Mouse (Mus musculus) ES-CJ7 (cell line): ENCODE measurements around the gene Ing2.

ENCODE experiments used
- DNase-seq: peaks from one replicate; pipeline ENCODE4 v3.0.0; 2011; ENCODE audit warnings: low read depth, low spot score

Ing2 gene

GRCm38 (mm10) chr8:47675786-47676185, 430 bp upstream of the Ing2 start:
- DNase-seq, result peak; percentile 80

GRCm38 (mm10) chr8:47674140-47674776, 1.1 kb downstream of the Ing2 start:
- DNase-seq, result peak; percentile 35

- DNase-seq, result peak; percentile 90
Measured at GRCm38 (mm10) chr8:47673317-47674139, 1.8 kb downstream of the Ing2 start.

GRCm38 (mm10) chr8:47664231-47664785, 11.0 kb downstream of the Ing2 start:
- no peak for DNase-seq

- no peak for DNase-seq
Measured at GRCm38 (mm10) chr8:47663201-47663600, 12.2 kb downstream of the Ing2 start.

GRCm38 (mm10) chr8:47662716-47663115, 12.6 kb downstream of the Ing2 start:
- DNase-seq, result no peak

GRCm38 (mm10) chr8:47660394-47660793, 15.0 kb downstream of the Ing2 start:
- DNase-seq, result no peak

- no peak for DNase-seq
Measured at GRCm38 (mm10) chr8:47659463-47659862, 15.9 kb downstream of the Ing2 start.

- DNase-seq, result no peak
Measured at GRCm38 (mm10) chr8:47654406-47654805, 20.9 kb downstream of the Ing2 start.

GRCm38 (mm10) chr8:47652737-47653076, 22.6 kb downstream of the Ing2 start:
- no peak for DNase-seq

- DNase-seq, result no peak
Measured at GRCm38 (mm10) chr8:47651913-47652736, 23.2 kb downstream of the Ing2 start.

GRCm38 (mm10) chr8:47650853-47651252, 24.5 kb downstream of the Ing2 start:
- no peak for DNase-seq

GRCm38 (mm10) chr8:47649551-47649950, 25.8 kb downstream of the Ing2 start:
- no peak for DNase-seq

- DNase-seq, result no peak
Measured at GRCm38 (mm10) chr8:47642514-47643064, 32.8 kb downstream of the Ing2 start.

GRCm38 (mm10) chr8:47637152-47637551, 38.2 kb downstream of the Ing2 start:
- no peak for DNase-seq

- no peak for DNase-seq
Measured at GRCm38 (mm10) chr8:47636032-47636431, 39.3 kb downstream of the Ing2 start.

- no peak for DNase-seq
Measured at GRCm38 (mm10) chr8:47634791-47635341, 40.5 kb downstream of the Ing2 start.

GRCm38 (mm10) chr8:47621144-47621543, 54.2 kb downstream of the Ing2 start:
- DNase-seq, result no peak
